Comparison of ENCODE assay signal across 8 mouse cellular contexts in the genomic region with DNA sequence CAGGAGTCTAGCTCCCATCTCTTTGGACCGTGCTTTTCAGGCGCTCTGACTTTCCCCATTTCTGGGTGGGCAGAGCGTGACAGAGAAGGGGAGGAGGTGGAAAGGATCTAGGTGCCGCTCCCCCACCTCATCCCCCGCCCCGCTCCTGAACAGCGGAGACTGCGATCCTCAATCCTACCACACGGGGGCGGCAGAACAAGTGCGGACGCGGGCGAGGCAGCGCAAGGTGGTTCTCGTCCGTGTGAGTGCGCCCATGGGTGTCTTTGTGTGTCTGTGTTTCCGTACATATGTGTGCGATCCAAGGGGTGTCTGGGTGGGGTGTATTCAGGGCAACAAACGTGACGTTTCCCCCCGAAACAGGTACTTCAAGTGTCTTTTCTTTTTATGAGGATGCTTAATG. TPM values are rescaled to one million over a fixed set of nuclear protein-coding genes. Genes with fewer than 3 reads are reported as not detected.
DNase-seq lines count a peak whose midpoint lies in the region; ATAC-seq lines count a peak whose summit lies in the region.

No protein-coding gene starts in this region.

- ATAC-seq in heart, embryonic 11.5 days (replicated peaks; ENCODE audit: insufficient number of reproducible peaks, low FRiP score, low TSS enrichment) = no peak
- peak; percentile 45 for ATAC-seq in frontal cortex, adult (ENCODE audit: low TSS enrichment)
- no peak for ATAC-seq in hindbrain, embryonic 14.5 days (ENCODE audit: low FRiP score)

- 0 out of 2 replicates have a peak, but pooled peaks cover 6% of the 10 kb centered on the region for H3K4me1 ChIP-seq in heart, embryonic 11.5 days (ENCODE audit: control insufficient read depth, insufficient read depth, low read length)
- H3K4me1 ChIP-seq in hindbrain, embryonic 14.5 days (replicated peaks; ENCODE audit: control insufficient read depth, insufficient read depth, low read length) = peaks cover 5% of the 10 kb centered on the region; the same call in 1 of the 2 replicates
- peaks cover 23% of the 10 kb centered on the region for H3K4me1 ChIP-seq in midbrain, embryonic 10.5 days

- H3K36me3 ChIP-seq in heart, embryonic 11.5 days (ENCODE audit: control insufficient read depth, insufficient read depth, low read length) = no peaks in the 10 kb centered on the region
- H3K36me3 ChIP-seq in hindbrain, embryonic 14.5 days (replicated peaks; ENCODE audit: control insufficient read depth, insufficient read depth) = no peaks in the 10 kb centered on the region
- no peaks in the 10 kb centered on the region for H3K36me3 ChIP-seq in midbrain, embryonic 10.5 days

- H3K4me2 ChIP-seq in heart, embryonic 11.5 days = no peak overlapping the region
- H3K4me2 ChIP-seq in hindbrain, embryonic 14.5 days (replicated peaks) = peak overlapping the region; percentile 46

- DNase-seq in heart, adult 11 months = peak; percentile 94
- peak; percentile 74 for DNase-seq in cerebellum, adult 9-10 months
- DNase-seq in hindbrain, embryonic 14.5 days (ENCODE audit: low spot score) = peak; percentile 87
- DNase-seq in left cerebral cortex, adult 8-10 months (ENCODE audit: low spot score in 2 of 2) = peak; percentile 59 to 78
- DNase-seq in midbrain, embryonic 10.5 days (ENCODE audit: low spot score) = peak; percentile 82
- peak; percentile 95 for DNase-seq in right cerebral cortex, postnatal 4 days

- H3K9ac ChIP-seq in heart, embryonic 11.5 days (ENCODE audit: low read depth, low read length) = no peak overlapping the region
- no peak overlapping the region for H3K9ac ChIP-seq in hindbrain, embryonic 14.5 days

- H3K4me3 ChIP-seq in heart, embryonic 11.5 days (ENCODE audit: low read depth, low read length) = no peak overlapping the region; the same call in 1 of the 2 replicates
- peak overlapping the region; percentile 23 for H3K4me3 ChIP-seq in hindbrain, embryonic 14.5 days (replicated peaks; ENCODE audit: low read length)
- peak overlapping the region; percentile 26; the same call in 1 of the 2 replicates for H3K4me3 ChIP-seq in midbrain, embryonic 10.5 days

- peaks cover 57% of the 10 kb centered on the region for H3K27me3 ChIP-seq in heart, embryonic 11.5 days (ENCODE audit: control insufficient read depth, insufficient read depth, low read length)
- H3K27me3 ChIP-seq in hindbrain, embryonic 14.5 days (ENCODE audit: control insufficient read depth, insufficient read depth, low read length) = peaks cover 58% of the 10 kb centered on the region
- peaks cover 64% of the 10 kb centered on the region for H3K27me3 ChIP-seq in midbrain, embryonic 10.5 days (ENCODE audit: low read depth, poor library complexity, severe bottlenecking)

- WGBS in heart, embryonic 11.5 days (ENCODE audit: insufficient replicate concordance) = under 1% methylated on average over 23 of the region's 23 CpGs
- under 1% methylated on average over 23 of the region's 23 CpGs for WGBS in hindbrain, embryonic 14.5 days
- 0% methylated on average over 23 of the region's 23 CpGs for WGBS in midbrain, embryonic 10.5 days

- no peaks in the 10 kb centered on the region for H3K9me3 ChIP-seq in heart, embryonic 11.5 days (replicated peaks; ENCODE audit: control insufficient read depth, low read length)
- H3K9me3 ChIP-seq in hindbrain, embryonic 14.5 days (ENCODE audit: control insufficient read depth, low read length) = no peaks in the 10 kb centered on the region
- no peaks in the 10 kb centered on the region for H3K9me3 ChIP-seq in midbrain, embryonic 10.5 days (replicated peaks)

- H3K27ac ChIP-seq in heart, embryonic 11.5 days (ENCODE audit: low read depth, low read length) = no peak overlapping the region
- H3K27ac ChIP-seq in hindbrain, embryonic 14.5 days = no peak overlapping the region
- H3K27ac ChIP-seq in midbrain, embryonic 10.5 days (replicated peaks) = no peak overlapping the region

RNA-seq across cellular contexts. Expression of a gene that starts 1.1 kb away (rescaled TPM):
- 0.20 TPM in 1 of 2 replicates, not detected in the other for polyA plus RNA-seq in heart, embryonic 11.5 days (2014; fragmentation: Nextera tagmentation; extraction: Ambion mirVana)
- polyA plus RNA-seq in hindbrain, embryonic 14.5 days (2014; fragmentation: Nextera tagmentation; extraction: Ambion mirVana) = 7.0 and 9.7 TPM in 2 replicates
- 100 to 1,000 TPM; 243 to 291 (median 262) TPM for total RNA-seq in left cerebral cortex, adult 8-10 months (2022)
- polyA plus RNA-seq in midbrain, embryonic 10.5 days (2016; fragmentation: Nextera tagmentation; extraction: Ambion mirVana) = 0.35 and 0.39 TPM in 2 replicates

RNA-seq across cellular contexts. Expression of a gene that starts 20.8 kb away (rescaled TPM):
- polyA plus RNA-seq in heart, embryonic 11.5 days (2014; fragmentation: Nextera tagmentation; extraction: Ambion mirVana) = 131 and 145 TPM in 2 replicates
- 192 and 201 TPM in 2 replicates for polyA plus RNA-seq in hindbrain, embryonic 14.5 days (2014; fragmentation: Nextera tagmentation; extraction: Ambion mirVana)
- total RNA-seq in left cerebral cortex, adult 8-10 months (2022) = 100 to 1,000 TPM; 318 to 379 (median 354) TPM
- 209 and 228 TPM in 2 replicates for polyA plus RNA-seq in midbrain, embryonic 10.5 days (2016; fragmentation: Nextera tagmentation; extraction: Ambion mirVana)

RNA-seq across cellular contexts. Expression of a gene that starts 37.3 kb away (rescaled TPM):
- polyA plus RNA-seq in heart, embryonic 11.5 days (2014; fragmentation: Nextera tagmentation; extraction: Ambion mirVana) = 92.4 and 92.9 TPM in 2 replicates
- 116 and 121 TPM in 2 replicates for polyA plus RNA-seq in hindbrain, embryonic 14.5 days (2014; fragmentation: Nextera tagmentation; extraction: Ambion mirVana)
- total RNA-seq in left cerebral cortex, adult 8-10 months (2022) = 10 to 100 TPM; 81.9 to 92.7 (median 85.8) TPM
- polyA plus RNA-seq in midbrain, embryonic 10.5 days (2016; fragmentation: Nextera tagmentation; extraction: Ambion mirVana) = 102 and 105 TPM in 2 replicates

RNA-seq across cellular contexts. Expression of a gene that starts 38.3 kb away (rescaled TPM):
- polyA plus RNA-seq in heart, embryonic 11.5 days (2014; fragmentation: Nextera tagmentation; extraction: Ambion mirVana) = 33.0 and 36.4 TPM in 2 replicates
- 30.1 and 30.7 TPM in 2 replicates for polyA plus RNA-seq in hindbrain, embryonic 14.5 days (2014; fragmentation: Nextera tagmentation; extraction: Ambion mirVana)
- 10 to 100 TPM; 27.9 to 43.3 (median 34.2) TPM for total RNA-seq in left cerebral cortex, adult 8-10 months (2022)
- polyA plus RNA-seq in midbrain, embryonic 10.5 days (2016; fragmentation: Nextera tagmentation; extraction: Ambion mirVana) = 40.8 and 43.2 TPM in 2 replicates

RNA-seq across cellular contexts. Expression of a gene that starts 46.9 kb away (rescaled TPM):
- polyA plus RNA-seq in heart, embryonic 11.5 days (2014; fragmentation: Nextera tagmentation; extraction: Ambion mirVana) = 0.52 and 0.97 TPM in 2 replicates
- 0.25 TPM in 2 replicates for polyA plus RNA-seq in hindbrain, embryonic 14.5 days (2014; fragmentation: Nextera tagmentation; extraction: Ambion mirVana)
- total RNA-seq in left cerebral cortex, adult 8-10 months (2022) = 1 to 10 TPM; 1.1 to 2.7 (median 1.9) TPM
- polyA plus RNA-seq in midbrain, embryonic 10.5 days (2016; fragmentation: Nextera tagmentation; extraction: Ambion mirVana) = 0.07 and 0.11 TPM in 2 replicates
